Mouse (Mus musculus) liver, embryonic 13.5 days (tissue): ENCODE results near the gene Nbea. TPM values are rescaled to one million over a fixed set of nuclear protein-coding genes. Genes with fewer than 3 reads are reported as not detected.
"Not testable (repeated sequence)": the region's sequence is repeated elsewhere in the genome, so short reads cannot be mapped to it uniquely, and the experiment has no call there.

Source experiments
- ATAC-seq: fragments of 200-750 bp; cut with Nextera tagmentation; 2 replicates; pipeline ENCODE4 v1.8.0; 2017; ENCODE audit warnings: low read depth, mild to moderate bottlenecking, moderate number of reproducible peaks, moderate library complexity
- DNase-seq: peaks from one replicate; pipeline ENCODE4 v3.0.0; 2022
- H3K27ac ChIP-seq: fragments of 300-500 bp; sonication (generic); 2 replicates; pipeline ENCODE4 v1.5.1; 2015; ENCODE audit warnings: moderate library complexity, mild to moderate bottlenecking, inconsistent platforms
- H3K27me3 ChIP-seq: fragments of 300-500 bp; sonication (generic); 2 replicates; pipeline ENCODE4 v1.6.1; 2015; ENCODE audit warnings: mild to moderate bottlenecking, inconsistent platforms
- H3K36me3 ChIP-seq: fragments of 300-500 bp; sonication (generic); 2 replicates; pipeline ENCODE4 v1.6.1; 2015; ENCODE audit warnings: mild to moderate bottlenecking, inconsistent platforms
- H3K4me1 ChIP-seq: fragments of 300-500 bp; sonication (generic); replicated peaks from 2 replicates; pipeline ENCODE4 v1.6.1; 2015; ENCODE audit warnings: inconsistent platforms
- H3K4me2 ChIP-seq: fragments of 300-500 bp; sonication (generic); 2 replicates; pipeline ENCODE4 v1.6.1; 2015; ENCODE audit warnings: inconsistent platforms, mild to moderate bottlenecking, moderate library complexity
- H3K4me3 ChIP-seq: fragments of 300-500 bp; sonication (generic); replicated peaks from 2 replicates; pipeline ENCODE4 v1.5.1; 2015; ENCODE audit warnings: mild to moderate bottlenecking, inconsistent platforms
- H3K9ac ChIP-seq: fragments of 300-500 bp; sonication (generic); 2 replicates; pipeline ENCODE4 v1.6.1; 2015; ENCODE audit warnings: mild to moderate bottlenecking, inconsistent platforms
- H3K9me3 ChIP-seq: fragments of 300-500 bp; sonication (generic); replicated peaks from 2 replicates; pipeline ENCODE4 v1.6.1; 2016; ENCODE audit warnings: inconsistent platforms
- WGBS: fragments of 180-500 bp; shearing (Covaris S2); methylation state at CpG from one replicate; pipeline ENCODE4 v1.1.7; 2015; ENCODE audit not compliant: insufficient replicate concordance; 5-methylcytosine and 5-hydroxymethylcytosine counted together
- polyA plus RNA-seq: library from polyadenylated mRNA; unstranded; fragments of >200 nt; fragmentation: Nextera tagmentation; extraction: Ambion mirVana; gene quantifications from 2 replicates; pipeline ENCODE4 v1.2.1, GENCODE M21; 2015

Nbea gene
- polyA plus RNA-seq, 1 experiment from 2014 or later, result 1.2 TPM

DNA sequence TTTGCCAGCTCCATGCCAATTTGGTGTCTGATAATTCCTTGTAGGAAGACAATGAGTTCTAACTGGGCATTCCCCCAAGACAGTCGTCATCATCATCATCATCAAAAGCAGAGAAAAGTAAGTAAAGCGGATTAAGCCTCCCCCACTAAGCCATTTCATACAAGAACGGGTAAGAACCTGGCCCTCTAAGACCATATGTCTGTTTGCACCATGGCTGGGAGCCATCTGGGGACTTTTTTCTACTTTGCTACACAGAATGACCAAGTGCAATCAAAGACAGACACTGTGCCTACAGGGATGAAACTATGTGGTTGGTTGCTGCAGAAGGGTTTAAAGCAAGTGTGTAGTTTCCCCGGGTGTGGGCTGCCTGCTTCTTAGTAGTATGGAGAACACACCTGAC lies 535.2 kb downstream of the Nbea start:
- ATAC-seq (no peak), DNase-seq (no peak)
- H3K4me1 ChIP-seq, result no peaks in the 10 kb centered on the region
- no peaks in the 10 kb centered on the region for H3K9me3 ChIP-seq
- WGBS, result 73% methylated on average over 4 of the region's 4 CpGs
- H3K27me3 ChIP-seq, result no peaks in the 10 kb centered on the region
- H3K4me2 ChIP-seq, result no peak overlapping the region
- H3K36me3 ChIP-seq, result no peaks in the 10 kb centered on the region
- H3K9ac ChIP-seq, result no peak overlapping the region
- no peak overlapping the region for H3K27ac ChIP-seq
- no peak overlapping the region for H3K4me3 ChIP-seq

DNA sequence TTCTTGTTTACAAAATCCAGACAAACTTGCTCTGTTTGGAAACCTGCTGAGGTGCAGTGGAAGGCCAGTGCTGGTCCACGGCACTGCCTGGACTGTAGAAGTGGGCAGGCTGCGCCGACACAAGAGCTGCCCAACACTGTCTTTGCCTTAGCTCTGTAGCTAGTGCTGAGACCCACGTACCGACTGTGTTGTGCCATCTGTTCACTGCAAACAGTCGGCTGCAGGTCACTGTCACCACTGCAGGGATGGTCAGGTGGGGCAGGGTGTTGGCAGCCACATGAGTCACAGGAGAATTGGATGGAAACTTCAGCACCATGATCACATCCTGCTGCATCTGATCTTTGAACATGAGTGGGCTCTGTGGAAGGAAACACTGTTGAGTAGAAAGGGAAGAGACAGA lies 536.3 kb downstream of the Nbea start:
- H3K27me3 ChIP-seq, result no peaks in the 10 kb centered on the region
- H3K9me3 ChIP-seq, result no peaks in the 10 kb centered on the region
- H3K4me2 ChIP-seq, result no peak overlapping the region
- WGBS, result 65% methylated on average over 6 of the region's 6 CpGs
- DNase-seq, result no peak
- H3K36me3 ChIP-seq, result no peaks in the 10 kb centered on the region
- H3K27ac ChIP-seq, result no peak overlapping the region
- no peak overlapping the region for H3K9ac ChIP-seq
- no peak overlapping the region for H3K4me3 ChIP-seq
- no peak for ATAC-seq
- H3K4me1 ChIP-seq, result no peaks in the 10 kb centered on the region

GRCm38 (mm10) chr3:55646437-55646836 lies 537.1 kb downstream of the Nbea start:
- Histone ChIP-seq H3K36me3 (no peaks in the 10 kb centered on the region), H3K4me2 (no peak overlapping the region), H3K9ac (no peak overlapping the region), H3K4me1 (no peaks in the 10 kb centered on the region), H3K27ac (no peak overlapping the region), H3K27me3 (no peaks in the 10 kb centered on the region), H3K4me3 (no peak overlapping the region), H3K9me3 (no peaks in the 10 kb centered on the region)
- DNase-seq (no peak), ATAC-seq (no peak)
- 76% methylated on average over 3 of the region's 3 CpGs for WGBS

- H3K9me3 ChIP-seq, result no peaks in the 10 kb centered on the region
- H3K27ac ChIP-seq, result no peak overlapping the region
- no peak for DNase-seq
- no peak overlapping the region for H3K9ac ChIP-seq
- H3K4me1 ChIP-seq, result no peaks in the 10 kb centered on the region
- 73% methylated on average over 11 of the region's 11 CpGs for WGBS
- ATAC-seq, result no peak
- no peak overlapping the region for H3K4me2 ChIP-seq
- no peaks in the 10 kb centered on the region for H3K27me3 ChIP-seq
- no peak overlapping the region for H3K4me3 ChIP-seq
- H3K36me3 ChIP-seq, result no peaks in the 10 kb centered on the region
Observed at GRCm38 (mm10) chr3:55644035-55644618, 539.4 kb downstream of the Nbea start.

DNA sequence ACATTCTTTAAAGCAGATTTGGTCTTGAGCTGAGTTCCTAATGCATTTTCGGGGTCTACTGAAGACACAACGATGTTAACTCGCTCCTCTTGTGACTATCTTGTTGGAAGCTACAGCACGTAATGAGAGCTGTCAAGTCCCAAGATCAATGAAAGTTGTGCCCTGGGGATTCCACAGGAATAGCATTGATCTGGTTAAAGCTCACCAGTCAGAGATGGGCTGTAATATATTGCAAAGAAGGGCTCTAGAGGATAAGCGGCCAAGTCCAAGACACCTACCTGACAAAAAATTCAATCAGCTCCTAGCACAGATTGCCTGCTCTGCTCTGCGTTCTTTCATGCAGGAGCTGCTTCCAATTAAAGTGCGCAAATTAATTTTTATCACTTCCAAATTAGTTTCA lies 545.8 kb downstream of the Nbea start:
- H3K9me3 ChIP-seq, result no peaks in the 10 kb centered on the region
- H3K4me1 ChIP-seq, result no peaks in the 10 kb centered on the region
- no peaks in the 10 kb centered on the region for H3K36me3 ChIP-seq
- DNase-seq, result no peak
- ATAC-seq, result no peak
- no peak overlapping the region for H3K27ac ChIP-seq
- H3K4me2 ChIP-seq, result no peak overlapping the region
- no peak overlapping the region for H3K4me3 ChIP-seq
- H3K27me3 ChIP-seq, result no peaks in the 10 kb centered on the region
- H3K9ac ChIP-seq, result no peak overlapping the region
- 75% methylated on average over 7 of the region's 7 CpGs for WGBS

- no peaks in the 10 kb centered on the region for H3K4me1 ChIP-seq
- WGBS, result 68% methylated on average over 8 of the region's 8 CpGs
- H3K9ac ChIP-seq, result no peak overlapping the region
- no peaks in the 10 kb centered on the region for H3K36me3 ChIP-seq
- no peak overlapping the region for H3K27ac ChIP-seq
- no peak overlapping the region for H3K4me3 ChIP-seq
- H3K4me2 ChIP-seq, result no peak overlapping the region
- H3K27me3 ChIP-seq, result no peaks in the 10 kb centered on the region
- ATAC-seq, result no peak
- H3K9me3 ChIP-seq, result no peaks in the 10 kb centered on the region
- DNase-seq, result no peak
Observed at GRCm38 (mm10) chr3:55635542-55636172, 547.8 kb downstream of the Nbea start.

GRCm38 (mm10) chr3:55627054-55627453 lies 556.4 kb downstream of the Nbea start:
- no peaks in the 10 kb centered on the region for H3K4me1 ChIP-seq
- no peak overlapping the region for H3K4me2 ChIP-seq
- no peak overlapping the region for H3K4me3 ChIP-seq
- DNase-seq (no peak), ATAC-seq (no peak)
- H3K9ac ChIP-seq, result no peak overlapping the region
- 35% methylated on average over 4 of the region's 4 CpGs for WGBS
- H3K27me3 ChIP-seq, result no peaks in the 10 kb centered on the region
- H3K36me3 ChIP-seq, result no peaks in the 10 kb centered on the region
- H3K27ac ChIP-seq, result no peak overlapping the region
- H3K9me3 ChIP-seq, result no peaks in the 10 kb centered on the region

- H3K4me1 ChIP-seq, H3K36me3 ChIP-seq, DNase-seq, H3K9me3 ChIP-seq, H3K27me3 ChIP-seq, H3K9ac ChIP-seq, ATAC-seq, H3K4me3 ChIP-seq, H3K27ac ChIP-seq, H3K4me2 ChIP-seq: not testable (repeated sequence)
- WGBS, result 70% methylated on average over 3 of the region's 3 CpGs
Observed at GRCm38 (mm10) chr3:55621958-55622357, 561.5 kb downstream of the Nbea start.

- Histone ChIP-seq H3K9ac (no peak overlapping the region), H3K4me1 (no peaks in the 10 kb centered on the region), H3K4me2 (no peak overlapping the region), H3K9me3 (no peaks in the 10 kb centered on the region), H3K4me3 (no peak overlapping the region), H3K27me3 (no peaks in the 10 kb centered on the region), H3K36me3 (no peaks in the 10 kb centered on the region), H3K27ac (no peak overlapping the region)
- no peak for ATAC-seq
- DNase-seq, result no peak
- 72% methylated on average over 3 of the region's 3 CpGs for WGBS
Observed at GRCm38 (mm10) chr3:55618396-55618795, 565.1 kb downstream of the Nbea start.

- WGBS, result 54% methylated on average over 5 of the region's 5 CpGs
- no peak overlapping the region for H3K4me3 ChIP-seq
- no peak overlapping the region for H3K9ac ChIP-seq
- H3K36me3 ChIP-seq, result no peaks in the 10 kb centered on the region
- no peak overlapping the region for H3K4me2 ChIP-seq
- no peak for DNase-seq
- H3K27ac ChIP-seq, result no peak overlapping the region
- no peak for ATAC-seq
- H3K27me3 ChIP-seq, result no peaks in the 10 kb centered on the region
- H3K9me3 ChIP-seq, result no peaks in the 10 kb centered on the region
- H3K4me1 ChIP-seq, result no peaks in the 10 kb centered on the region
Observed at GRCm38 (mm10) chr3:55612459-55613115, 570.9 kb downstream of the Nbea start.

- no peak for ATAC-seq
- 34% methylated on average over 5 of the region's 5 CpGs for WGBS
- no peaks in the 10 kb centered on the region for H3K36me3 ChIP-seq
- no peak for DNase-seq
- no peak overlapping the region for H3K4me3 ChIP-seq
- no peak overlapping the region for H3K27ac ChIP-seq
- no peak overlapping the region for H3K4me2 ChIP-seq
- no peaks in the 10 kb centered on the region for H3K4me1 ChIP-seq
- H3K9ac ChIP-seq, result no peak overlapping the region
- no peaks in the 10 kb centered on the region for H3K27me3 ChIP-seq
- no peaks in the 10 kb centered on the region for H3K9me3 ChIP-seq
Observed at GRCm38 (mm10) chr3:55612023-55612422, 571.5 kb downstream of the Nbea start.

GRCm38 (mm10) chr3:55610191-55610590 lies 573.3 kb downstream of the Nbea start:
- Histone ChIP-seq H3K27ac (no peak overlapping the region), H3K27me3 (no peaks in the 10 kb centered on the region), H3K36me3 (no peaks in the 10 kb centered on the region), H3K9me3 (no peaks in the 10 kb centered on the region), H3K4me3 (no peak overlapping the region), H3K4me1 (no peaks in the 10 kb centered on the region), H3K9ac (no peak overlapping the region), H3K4me2 (no peak overlapping the region)
- WGBS, result 76% methylated on average over 11 of the region's 12 CpGs
- DNase-seq, result no peak
- ATAC-seq, result no peak
